Comparison of ENCODE assay signal across 8 mouse cellular contexts in genomic region chr12:93152618-93153245, GRCm38 (mm10).
A peak's percentile ranks its signal among the peaks of the same experiment; 100 is the strongest.
DNase-seq lines count a peak whose midpoint lies in the region; ATAC-seq and TF ChIP-seq lines count a peak whose summit lies in the region.

No protein-coding gene starts in this region.

- POLR2A ChIA-PET in Patski (lab: Charles Lee): no interaction called here

- DNase-seq in liver (peak; percentile 31), Patski (ENCODE audit: low read depth, low spot score) (no peak)
- DNase-seq in liver, embryonic 11.5 days (ENCODE audit: low spot score): no peak
- peak; percentile 71 for DNase-seq in embryo, embryonic 10.5 days (ENCODE audit: low spot score)
- DNase-seq in liver, embryonic 14.5 days (ENCODE audit: low read depth in 3 of 3, low spot score in 3 of 3): peak in 1 of 3 experiments; percentile 2
- peak; percentile 45 to 47 for DNase-seq in right cerebral cortex, postnatal 10 days (ENCODE audit: low spot score in 2 of 2)
- no peak for DNase-seq in gastrocnemius, adult 8-10 months (ENCODE audit: low spot score in 2 of 2)

- H3K4me2 ChIP-seq in liver, embryonic 11.5 days: no peak overlapping the region
- H3K4me2 ChIP-seq in liver, embryonic 14.5 days (ENCODE audit: low read depth): no peak overlapping the region

- CTCF ChIA-PET in Patski (lab: Charles Lee): no interaction called here

- no peaks in the 10 kb centered on the region for H3K4me1 ChIP-seq in liver, embryonic 11.5 days (replicated peaks; ENCODE audit: control insufficient read depth, insufficient read depth, low read length)
- H3K4me1 ChIP-seq in liver, embryonic 14.5 days (replicated peaks; ENCODE audit: control insufficient read depth in 2 of 2, insufficient read depth in 2 of 2, low read length in 1 of 2): no peaks in the 10 kb centered on the region

- no peak for TF ChIP-seq EP300 in liver, embryonic 14.5 days (IDR thresholded peaks at IDR 0.05; ENCODE audit: low read depth)

- 54% methylated on average over 6 of the region's 6 CpGs for whole genome bisulfite sequencing in liver, embryonic 11.5 days
- 35% methylated on average over 6 of the region's 6 CpGs for WGBS in liver, embryonic 14.5 days (ENCODE audit: insufficient replicate concordance)

- ATAC-seq in liver, embryonic 11.5 days (replicated peaks; ENCODE audit: low FRiP score): no peak
- ATAC-seq in Patski: no peak
- peak; percentile 93 for ATAC-seq in inflammation-experienced regulatory T-cells, adult 6 months
- no peak for ATAC-seq in liver, embryonic 14.5 days (ENCODE audit: insufficient read depth)

- no peak overlapping the region for H3K4me3 ChIP-seq in liver, embryonic 11.5 days (ENCODE audit: low read depth, low read length)
- H3K4me3 ChIP-seq in liver, embryonic 14.5 days (ENCODE audit: insufficient read depth in 1 of 2, low read depth in 2 of 2, low read length in 2 of 2): no peak overlapping the region

- H3K27ac ChIP-seq in liver, embryonic 11.5 days (ENCODE audit: low read depth, low read length): no peak overlapping the region
- no peak overlapping the region for H3K27ac ChIP-seq in liver, embryonic 14.5 days

- peak; percentile 48 for TF ChIP-seq CTCF in Patski (IDR thresholded peaks at IDR 0.05)
- TF ChIP-seq CTCF in liver, embryonic 14.5 days (IDR thresholded peaks at IDR 0.05; ENCODE audit: low read depth): peak; percentile 57

- H3K9me3 ChIP-seq in liver, embryonic 11.5 days (ENCODE audit: control insufficient read depth, low read length): no peaks in the 10 kb centered on the region
- H3K9me3 ChIP-seq in liver, embryonic 14.5 days (ENCODE audit: control insufficient read depth, low read length): no peaks in the 10 kb centered on the region

- no peaks in the 10 kb centered on the region for H3K36me3 ChIP-seq in liver, embryonic 11.5 days (ENCODE audit: control insufficient read depth, insufficient read depth, low read length)
- no peaks in the 10 kb centered on the region for H3K36me3 ChIP-seq in liver, embryonic 14.5 days (replicated peaks; ENCODE audit: control insufficient read depth, insufficient read depth, low read depth)

- H3K27me3 ChIP-seq in liver, embryonic 11.5 days (replicated peaks; ENCODE audit: control insufficient read depth, insufficient read depth, low read length): no peaks in the 10 kb centered on the region
- no peaks in the 10 kb centered on the region for H3K27me3 ChIP-seq in Patski
- H3K27me3 ChIP-seq in liver, embryonic 14.5 days (ENCODE audit: control insufficient read depth, insufficient read depth, low read length): no peaks in the 10 kb centered on the region

- in situ Hi-C loops in Patski (cut with MboI; ENCODE audit: low pct_unique_long_range_greater_than_20kb): no loop called here

- no peak overlapping the region for H3K9ac ChIP-seq in liver, embryonic 11.5 days (ENCODE audit: low read depth, low read length)
- H3K9ac ChIP-seq in liver, embryonic 14.5 days (replicated peaks): no peak overlapping the region

Comparison
In these comparisons a context has a peak if more than half of its experiments do, and no peak if none do; other contexts are left out.
1. DNase-seq: peak in liver (single experiment), embryo, embryonic 10.5 days (single experiment) and right cerebral cortex, postnatal 10 days (2 of 2); none in liver, embryonic 11.5 days (single experiment), Patski (single experiment) and gastrocnemius, adult 8-10 months (0 of 2).